Mouse (Mus musculus): Measurements from ENCODE around the gene Ppp4r3a.

Gene Ppp4r3a

GRCm38 (mm10) chr12:100989780-100990288, 93.7 kb downstream of the Ppp4r3a start:
- DNase-seq = no peak
